Comparison of ENCODE assay signal across 29 mouse cellular contexts in the genomic region with DNA sequence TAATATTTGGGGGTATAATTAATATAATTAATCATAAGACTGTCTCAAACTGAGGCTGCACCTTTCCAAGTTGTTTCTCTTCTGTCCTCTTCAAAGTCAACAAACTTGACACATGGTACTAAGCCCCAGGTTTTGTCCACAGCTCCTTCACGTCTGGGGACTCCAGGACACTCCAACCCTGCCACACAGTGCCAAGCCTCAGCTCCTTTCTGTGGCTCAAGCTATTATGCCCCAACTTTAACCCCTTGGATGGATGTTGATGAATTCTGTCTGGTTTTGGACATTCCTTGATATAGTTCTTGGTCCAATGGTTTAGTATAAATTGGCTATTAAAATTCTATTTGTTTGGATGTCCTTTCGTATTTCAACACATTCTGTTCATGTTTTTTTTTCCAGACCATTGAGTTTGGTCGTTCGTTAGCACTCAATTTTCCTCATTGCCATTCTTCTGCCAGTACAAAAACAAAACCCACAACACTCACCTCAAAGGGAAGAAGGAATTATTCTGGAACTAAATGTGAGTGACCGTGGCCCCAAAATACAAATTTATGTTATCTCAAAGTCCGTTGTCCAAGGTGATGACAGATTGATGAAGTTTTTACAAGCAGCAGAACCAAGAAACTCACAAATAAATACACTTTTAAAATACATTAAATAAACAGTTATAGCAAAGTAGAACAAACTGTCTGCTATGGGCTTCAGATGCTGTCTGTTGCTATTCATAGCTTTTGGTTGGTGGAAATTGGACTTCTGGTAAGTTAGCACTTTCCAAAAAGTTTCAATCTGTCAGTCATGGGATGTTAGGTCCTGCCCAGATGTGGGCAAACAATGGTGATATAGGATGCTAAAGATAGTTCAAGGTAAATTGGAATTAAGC. TPM values are rescaled to one million over a fixed set of nuclear protein-coding genes. Genes with fewer than 3 reads are reported as not detected.
"Had no signal": no experiment of that assay in that cellular context is flagged by ENCODE, and none has a peak within 500 bp of the region (broad histone marks: within the 10 kb centered on the region; RNA-seq: fewer than 3 reads in every experiment).

No protein-coding gene starts in this region.

- H3K9me3 ChIP-seq: heart, embryonic 13.5 days; heart, embryonic 15.5 days; hindbrain, embryonic 13.5 days; hindbrain, embryonic 15.5 days; kidney, embryonic 15.5 days; limb, embryonic 13.5 days; limb, embryonic 15.5 days had no signal

- DNase-seq: forebrain, postnatal 0 days; gastrocnemius, postnatal 14 days; gastrocnemius, postnatal 36 days; heart, adult 18-20 months; heart, postnatal 14 days; heart, postnatal 36 days; kidney, adult 11 months; kidney, adult 2 months; kidney, adult 9 months; kidney, postnatal 14 days; kidney, postnatal 36 days; layer of hippocampus, adult 9-11 months; layer of hippocampus, postnatal 36 days; left cerebral cortex, postnatal 4 days had no signal

- H3K36me3 ChIP-seq: heart, embryonic 13.5 days; heart, embryonic 15.5 days; hindbrain, embryonic 13.5 days; hindbrain, embryonic 15.5 days; kidney, embryonic 15.5 days; limb, embryonic 13.5 days; limb, embryonic 15.5 days had no signal

- H3K4me3 ChIP-seq: heart, embryonic 13.5 days; heart, embryonic 15.5 days; hindbrain, embryonic 13.5 days; hindbrain, embryonic 15.5 days; kidney, embryonic 15.5 days; limb, embryonic 13.5 days; limb, embryonic 15.5 days had no signal

- H3K27me3 ChIP-seq: heart, embryonic 13.5 days; heart, embryonic 15.5 days; hindbrain, embryonic 13.5 days; hindbrain, embryonic 15.5 days; kidney, embryonic 15.5 days; limb, embryonic 13.5 days; limb, embryonic 15.5 days had no signal

- ATAC-seq: forebrain, postnatal 0 days; hindbrain, postnatal 0 days; intestine, embryonic 16.5 days had no signal

- H3K27ac ChIP-seq: heart, embryonic 13.5 days; heart, embryonic 15.5 days; hindbrain, embryonic 13.5 days; hindbrain, embryonic 15.5 days; hindbrain, postnatal 0 days; kidney, embryonic 15.5 days; kidney, postnatal 0 days; limb, embryonic 13.5 days; limb, embryonic 15.5 days had no signal

- H3K9ac ChIP-seq: forebrain, postnatal 0 days; heart, embryonic 13.5 days; heart, embryonic 15.5 days; hindbrain, embryonic 13.5 days; hindbrain, embryonic 15.5 days; kidney, embryonic 15.5 days; limb, embryonic 13.5 days; limb, embryonic 15.5 days had no signal

- H3K4me1 ChIP-seq: heart, embryonic 13.5 days; heart, embryonic 15.5 days; hindbrain, embryonic 13.5 days; hindbrain, embryonic 15.5 days; kidney, embryonic 15.5 days; limb, embryonic 13.5 days; limb, embryonic 15.5 days had no signal

- H3K4me2 ChIP-seq: heart, embryonic 11.5 days; heart, embryonic 13.5 days; heart, embryonic 15.5 days; hindbrain, embryonic 13.5 days; hindbrain, embryonic 15.5 days; kidney, embryonic 15.5 days; limb, embryonic 13.5 days; limb, embryonic 15.5 days had no signal

RNA-seq across cellular contexts. Expression of a gene that starts 4.4 kb away (rescaled TPM):
- polyA plus RNA-seq: forebrain, postnatal 0 days; heart, embryonic 11.5 days; heart, embryonic 13.5 days; heart, embryonic 15.5 days; heart, postnatal 0 days; hindbrain, embryonic 11.5 days; hindbrain, embryonic 13.5 days; hindbrain, embryonic 15.5 days; intestine, embryonic 14.5 days; intestine, embryonic 16.5 days; kidney, embryonic 15.5 days; limb, embryonic 11.5 days; limb, embryonic 13.5 days; limb, embryonic 15.5 days had no signal

RNA-seq across cellular contexts. Expression of a gene that starts 53.0 kb away (rescaled TPM):
- polyA plus RNA-seq: heart, embryonic 11.5 days; hindbrain, embryonic 11.5 days; limb, embryonic 11.5 days had no signal
